Mouse (Mus musculus) lung, adult 2 months (tissue): ENCODE results near the gene Mdp1.

ENCODE experiments used
- CTCF ChIP-seq: fragments of 200-500 bp; IDR thresholded peaks from 2 replicates; pipeline ENCODE4 v1.5.1; 2011; ENCODE audit warnings: mild to moderate bottlenecking, low read length, control low read depth; ENCODE audit not compliant: insufficient read depth
- POLR2A ChIP-seq: fragments of 200-500 bp; IDR thresholded peaks from 2 replicates; pipeline ENCODE4 v1.6.1; 2011; ENCODE audit warnings: low read depth, mild to moderate bottlenecking, control low read depth, low read length, borderline replicate concordance; ENCODE audit errors: extremely low read depth

- no peak for TF ChIP-seq POLR2A
- peak; percentile 38; the same call in 1 of the 2 replicates for TF ChIP-seq CTCF
These were observed at the start of gene Mdp1 for GRCm38 (mm10) chr14:55659960-55660573.
